Mouse (Mus musculus) layer of hippocampus, adult 8-10 months (tissue): ENCODE data around the gene Ano8. TPM values are rescaled to one million over a fixed set of nuclear protein-coding genes. Genes with fewer than 3 reads are reported as not detected.

Experiments
- DNase-seq, 2 experiments: peaks; one replicate each; pipeline ENCODE4 v3.0.0; 2022; ENCODE audit warnings: low spot score in 2 of 2
- total RNA-seq, 4 experiments: library from RNA; stranded (reverse); gene quantifications; 2 replicates each; pipeline ENCODE4 v1.2.4; 2022

The Ano8 gene
- total RNA-seq, 4 experiments from 2014 or later, result 48.4 to 55.9 (median 51.6) TPM

- no peak for DNase-seq
Measured at GRCm38 (mm10) chr8:71498816-71499690, 13.3 kb upstream of the Ano8 start.

DNA sequence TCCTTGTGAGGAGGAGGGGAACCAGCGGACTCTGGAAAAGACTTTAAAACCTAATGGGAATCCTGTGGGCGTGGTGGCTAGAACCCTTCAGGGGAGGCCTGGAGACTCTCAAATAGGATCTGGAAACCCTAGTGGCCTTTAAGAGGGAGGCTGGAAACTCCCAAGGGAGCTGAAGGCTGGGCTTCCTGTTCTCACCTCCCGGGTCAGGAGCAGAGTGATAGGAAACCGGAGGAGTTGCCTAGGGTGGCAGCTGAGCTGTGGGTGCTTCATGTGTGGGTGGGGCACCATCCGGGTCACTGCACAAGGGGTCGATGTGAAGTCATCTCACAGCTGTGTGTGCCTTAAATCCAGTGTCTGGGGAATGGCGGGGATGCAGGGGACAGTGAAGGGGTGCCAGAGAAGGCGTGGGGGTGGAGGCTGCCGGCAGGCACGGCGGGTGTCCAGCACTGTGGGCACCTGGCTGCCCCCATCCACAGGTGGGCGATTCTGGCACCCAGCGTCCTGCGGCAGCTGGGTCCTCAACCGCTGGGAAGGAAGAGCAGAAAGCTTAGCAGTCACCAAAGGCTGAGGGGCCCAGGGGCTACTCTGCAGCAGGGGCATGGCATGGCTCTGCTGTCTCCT lies 12.2 kb upstream of the Ano8 start:
- no peak for DNase-seq

- DNase-seq, result no peak
Measured at GRCm38 (mm10) chr8:71497077-71497645, 11.4 kb upstream of the Ano8 start.

DNA sequence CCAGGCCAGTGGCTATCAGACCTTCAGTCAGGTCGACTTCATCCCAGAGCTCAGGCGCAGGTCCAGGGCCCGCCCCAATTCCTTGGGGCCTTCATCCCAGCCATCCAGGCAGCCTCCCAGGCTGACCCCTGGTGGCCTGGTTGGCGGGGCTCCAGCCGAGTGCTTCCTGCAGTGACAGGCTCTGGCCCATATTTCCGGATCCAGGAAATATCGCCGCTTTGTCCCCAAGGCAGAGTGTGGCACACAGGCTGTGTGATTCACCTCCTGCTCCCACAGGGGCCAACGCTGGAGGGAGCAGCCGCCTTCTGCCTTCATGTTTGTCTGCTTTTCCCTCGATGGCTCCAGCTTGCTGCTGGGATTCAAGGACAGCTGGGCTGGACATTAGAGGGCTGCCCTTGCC lies 10.7 kb upstream of the Ano8 start:
- no peak for DNase-seq

- DNase-seq, result no peak
Measured at GRCm38 (mm10) chr8:71495811-71496210, 10.0 kb upstream of the Ano8 start.

DNA sequence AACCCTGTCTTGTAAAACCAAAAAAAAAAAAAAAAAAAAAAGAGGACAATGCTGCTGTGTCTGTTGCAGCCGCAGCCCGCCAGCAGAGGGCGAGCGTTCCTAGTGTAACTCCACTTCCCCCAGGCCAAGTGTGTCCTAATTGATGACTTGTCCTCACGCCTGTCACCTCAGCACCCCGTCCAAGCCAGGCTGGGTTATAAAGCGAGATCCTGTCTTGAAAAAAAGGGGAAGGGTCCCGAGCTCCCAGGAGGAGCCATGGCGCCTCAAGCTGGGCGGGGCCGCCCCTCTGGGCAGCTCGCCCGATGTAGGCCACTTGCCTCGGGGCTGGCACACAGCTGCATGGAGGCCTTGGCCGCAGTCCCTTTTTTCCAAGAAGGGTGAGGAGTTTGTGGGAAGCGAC lies 9.3 kb upstream of the Ano8 start:
- DNase-seq, result peak in 1 of 2 experiments; percentile 73

DNA sequence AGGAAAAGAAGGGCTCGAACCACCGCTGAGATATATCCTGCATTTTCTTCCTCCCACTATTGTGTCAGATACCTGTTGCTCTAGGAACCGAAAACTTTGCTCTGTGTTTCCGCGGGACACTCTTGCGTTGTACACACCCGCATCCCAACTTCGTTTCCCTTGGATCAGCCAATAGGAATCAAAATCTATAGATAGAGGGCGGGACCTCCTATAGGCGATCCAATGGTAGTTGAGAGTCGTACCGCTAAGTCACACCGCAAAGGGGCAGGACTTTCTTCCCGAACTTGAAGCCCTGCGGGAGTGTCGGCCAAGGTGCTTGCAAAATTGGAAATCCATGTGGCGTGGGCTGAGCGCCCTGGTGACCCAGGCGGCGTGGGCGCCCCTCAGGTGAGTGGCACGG lies 2.7 kb upstream of the Ano8 start:
- peak; percentile 81 to 90 for DNase-seq

DNA sequence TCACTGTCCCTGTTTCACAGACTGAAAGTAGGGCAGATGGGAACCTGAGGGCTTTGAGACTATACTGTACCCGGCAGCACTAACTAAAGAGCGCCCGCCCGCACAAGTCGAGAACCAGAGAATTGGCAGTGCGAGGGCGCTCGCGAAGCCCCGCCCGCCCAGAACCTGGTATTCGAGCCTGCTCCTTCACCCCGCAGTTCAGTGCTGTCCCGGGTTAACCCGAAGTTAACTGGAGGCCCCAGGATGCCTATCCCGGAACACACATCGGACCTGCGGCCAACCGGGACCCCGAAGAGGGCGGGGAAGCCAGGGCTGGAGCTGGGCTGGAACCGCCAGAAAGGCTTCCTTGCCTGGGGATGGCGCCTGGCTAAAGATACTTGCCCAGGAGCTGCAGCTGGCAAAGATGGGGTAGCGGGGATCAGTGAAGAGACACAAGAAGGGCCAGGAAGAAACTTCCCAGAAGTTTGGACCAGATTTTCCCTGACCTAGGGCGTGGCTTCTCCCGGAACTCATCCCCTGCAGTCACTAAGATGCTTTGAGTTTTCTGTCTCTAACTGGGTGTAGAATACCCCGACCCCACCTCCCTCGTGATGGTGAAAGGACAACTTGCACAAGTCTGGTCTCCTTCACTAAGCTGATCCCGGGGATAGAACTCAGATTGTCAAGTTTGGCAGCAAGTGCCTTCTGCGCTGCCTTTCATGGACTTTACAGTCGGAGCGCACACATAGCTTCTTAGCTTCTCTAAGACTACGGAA lies 2.1 kb upstream of the Ano8 start, which contains the start of gene Gtpbp3:
Gene Gtpbp3, plus strand, starts transcription at position 413 of the 755 bp plus-strand sequence.
- peak in 1 of 2 experiments; percentile 65 for DNase-seq

GRCm38 (mm10) chr8:71486136-71486529 lies 370 bp upstream of the Ano8 start:
- DNase-seq, result no peak

DNA sequence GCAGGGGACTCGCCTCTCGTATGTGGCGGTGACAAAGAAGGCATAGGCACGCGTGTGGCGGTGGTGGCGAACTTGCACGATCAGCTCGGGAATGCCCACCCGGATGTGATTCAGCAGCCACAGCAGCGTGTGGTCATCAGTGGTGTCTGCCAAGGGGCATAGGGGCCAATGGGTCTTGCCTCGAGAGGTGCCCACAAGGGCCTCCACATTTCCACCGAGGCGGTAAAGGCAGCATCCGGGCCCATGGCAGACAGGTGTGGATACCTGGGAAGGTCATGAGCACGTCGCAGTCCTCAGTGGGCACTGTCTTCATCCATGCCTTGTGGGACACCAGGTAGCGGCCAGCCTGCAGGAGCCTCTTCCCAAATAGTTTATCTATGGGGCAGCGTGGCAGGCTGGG lies 1.0 kb downstream of the Ano8 start:
- no peak for DNase-seq

DNA sequence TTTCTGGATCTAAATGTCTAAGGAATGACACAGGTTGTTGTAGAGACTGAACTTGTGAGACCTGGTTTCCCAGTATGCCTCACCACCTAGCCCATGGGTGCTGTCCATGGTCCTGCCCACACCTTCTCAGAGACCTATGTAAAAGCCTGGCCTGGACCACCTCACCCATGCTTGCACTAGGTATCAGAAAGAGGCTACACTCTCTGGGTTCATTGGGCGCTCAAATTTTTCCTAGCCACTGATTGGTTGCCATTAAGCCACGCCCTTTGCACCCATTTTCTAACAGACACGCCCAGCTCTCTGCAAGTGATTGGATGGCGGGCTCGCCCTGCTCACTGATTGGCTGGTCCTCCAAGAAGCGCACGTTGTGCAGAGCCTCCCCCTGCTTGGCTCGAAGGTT lies 1.8 kb downstream of the Ano8 start:
- DNase-seq, result no peak

- DNase-seq, result no peak
Measured at GRCm38 (mm10) chr8:71478943-71479342, 6.8 kb downstream of the Ano8 start.

GRCm38 (mm10) chr8:71477196-71477845 lies 8.4 kb downstream of the Ano8 start:
- DNase-seq, result no peak

GRCm38 (mm10) chr8:71476099-71476940 lies 9.4 kb downstream of the Ano8 start:
- peak in 1 of 2 experiments; percentile 77 for DNase-seq

DNA sequence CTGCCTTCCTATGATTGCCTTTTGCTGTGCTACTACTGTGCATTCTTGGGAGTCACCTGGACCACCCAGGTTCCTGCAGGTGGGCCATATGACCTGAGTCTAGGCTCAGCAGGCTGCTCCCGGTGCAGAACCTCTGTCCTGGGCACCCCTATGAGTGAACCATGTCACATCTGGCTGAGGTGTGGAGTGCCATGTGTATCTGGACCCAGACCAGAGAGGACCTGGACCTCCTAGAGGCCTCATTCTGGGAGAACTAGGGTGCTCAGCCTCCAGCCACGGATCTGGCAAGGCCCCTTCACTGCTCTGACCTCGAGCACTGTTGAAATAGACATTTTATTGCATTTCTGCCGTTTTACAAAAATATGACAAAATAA lies 10.1 kb downstream of the Ano8 start:
- no peak for DNase-seq

- no peak for DNase-seq
Measured at GRCm38 (mm10) chr8:71474785-71475701, 10.7 kb downstream of the Ano8 start.

DNA sequence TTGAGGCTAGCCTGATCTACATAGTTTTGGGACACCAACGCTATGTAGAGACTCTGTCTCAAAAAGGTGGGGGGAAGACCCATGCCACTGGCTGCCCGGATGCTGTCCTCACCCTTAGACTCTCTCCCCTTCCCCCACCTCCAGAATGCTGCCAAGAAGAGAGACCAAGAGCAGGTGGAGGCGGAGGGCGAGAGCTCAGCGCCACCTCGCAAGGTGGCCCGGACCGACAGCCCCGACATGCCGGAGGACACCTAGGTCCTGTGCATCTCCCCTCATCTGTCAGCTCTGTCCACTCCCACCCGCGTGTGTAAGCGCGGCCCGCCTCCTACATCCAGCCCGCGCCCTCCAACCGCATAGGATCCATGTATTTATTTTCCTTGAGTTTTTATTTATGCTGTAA lies 11.4 kb downstream of the Ano8 start:
- no peak for DNase-seq

GRCm38 (mm10) chr8:71472601-71473386 lies 13.0 kb downstream of the Ano8 start:
- no peak for DNase-seq
